Mouse (Mus musculus) heart, postnatal 25 days (tissue): ENCODE measurements around the gene Slc7a6. TPM values are rescaled to one million over a fixed set of nuclear protein-coding genes. Genes with fewer than 3 reads are reported as not detected.
A peak's percentile ranks its signal among the peaks of the same experiment; 100 is the strongest.
"Not testable (repeated sequence)": the region's sequence is repeated elsewhere in the genome, so short reads cannot be mapped to it uniquely, and the experiment has no call there.

Experiments used
- DNase-seq: peaks from one replicate; pipeline ENCODE4 v3.0.0; 2022; ENCODE audit warnings: low spot score
- intact Hi-C: fragments of 180-260 bp; cut with DNase I; formaldehyde crosslinking; loops from one replicate; pipeline ENCODE4 v1.15.1; 2025
- total RNA-seq, 2 experiments: library from RNA; stranded (reverse); gene quantifications; 2 replicates each; pipeline ENCODE4 v1.2.3; 2021

The Slc7a6 gene
- total RNA-seq, 2 experiments from 2014 or later = 12.0 to 12.2 TPM

- DNase-seq = no peak
- intact Hi-C loops = no loop called here
Measured at GRCm38 (mm10) chr8:106173566-106173965, 4.9 kb downstream of the Slc7a6 start.

GRCm38 (mm10) chr8:106176891-106177290 is 8.2 kb downstream of the Slc7a6 start:
- no peak for DNase-seq
- intact Hi-C loops = no loop called here

- intact Hi-C loops = no loop called here
- DNase-seq = no peak
Measured at GRCm38 (mm10) chr8:106177594-106177993, 8.9 kb downstream of the Slc7a6 start.

GRCm38 (mm10) chr8:106178428-106178827 is 9.8 kb downstream of the Slc7a6 start:
- intact Hi-C loops = no loop called here
- no peak for DNase-seq

GRCm38 (mm10) chr8:106185628-106186270 is 17.1 kb downstream of the Slc7a6 start:
- peak; percentile 61 for DNase-seq
- intact Hi-C loops = no loop called here

GRCm38 (mm10) chr8:106186394-106186793 is 17.7 kb downstream of the Slc7a6 start:
- no peak for DNase-seq
- intact Hi-C loops = no loop called here

- no peak for DNase-seq
- intact Hi-C loops = no loop called here
Measured at GRCm38 (mm10) chr8:106189162-106189561, 20.5 kb downstream of the Slc7a6 start.

- intact Hi-C loops = no loop called here
- no peak for DNase-seq
Measured at GRCm38 (mm10) chr8:106191639-106192038, 23.0 kb downstream of the Slc7a6 start.

- intact Hi-C loops = no loop called here
Measured at GRCm38 (mm10) chr8:106193162-106193561, 24.5 kb downstream of the Slc7a6 start.

GRCm38 (mm10) chr8:106194062-106194461 is 25.4 kb downstream of the Slc7a6 start:
- intact Hi-C loops = no loop called here
- DNase-seq = no peak

More at GRCm38 (mm10) chr8:106193162-106193561, 24.5 kb downstream of the Slc7a6 start:
- no peak for DNase-seq

- intact Hi-C loops = loop anchor here (1.0 to 5.0 kb wide), 2 partner anchors 36 to 58 kb away; no protein-coding TSS in a partner anchor
- no peak for DNase-seq
Measured at GRCm38 (mm10) chr8:106198741-106199140, 30.1 kb downstream of the Slc7a6 start.

- not testable (repeated sequence) for DNase-seq
- intact Hi-C loops = loop anchor here (1.0 to 5.0 kb wide), 2 partner anchors 37 to 59 kb away; no protein-coding TSS in a partner anchor
Measured at GRCm38 (mm10) chr8:106199596-106199995, 30.9 kb downstream of the Slc7a6 start.

- intact Hi-C loops = loop anchor here (5.0 kb wide), 1 partner anchor 68 kb away; no protein-coding TSS in a partner anchor
- no peak for DNase-seq
Measured at GRCm38 (mm10) chr8:106210035-106210731, 41.5 kb downstream of the Slc7a6 start.

GRCm38 (mm10) chr8:106210821-106211345 is 42.2 kb downstream of the Slc7a6 start, which contains the start of the genes Slc7a6os and Prmt7:
TSS of gene Slc7a6os (minus strand) at chr8:106210935.
TSS of gene Prmt7 (plus strand) at chr8:106210936.
- intact Hi-C loops = loop anchor here (5.0 kb wide), 1 partner anchor 69 kb away; no protein-coding TSS in a partner anchor
- DNase-seq = peak; percentile 89

GRCm38 (mm10) chr8:106211421-106211820 is 42.8 kb downstream of the Slc7a6 start:
- no peak for DNase-seq
- intact Hi-C loops = loop anchor here (5.0 kb wide), 1 partner anchor 69 kb away; no protein-coding TSS in a partner anchor

GRCm38 (mm10) chr8:106213959-106214358 is 45.3 kb downstream of the Slc7a6 start:
- no peak for DNase-seq
- intact Hi-C loops = loop anchor here (5.0 kb wide), 1 partner anchor 72 kb away; no protein-coding TSS in a partner anchor

- DNase-seq = no peak
- intact Hi-C loops = no loop called here
Measured at GRCm38 (mm10) chr8:106219620-106220019, 51.0 kb downstream of the Slc7a6 start.

GRCm38 (mm10) chr8:106226589-106226988 is 57.9 kb downstream of the Slc7a6 start:
- DNase-seq = no peak
- intact Hi-C loops = loop anchor here (1.0 to 5.0 kb wide), 2 partner anchors 86 to 176 kb away; no protein-coding TSS in a partner anchor

- intact Hi-C loops = no loop called here
- DNase-seq = no peak
Measured at GRCm38 (mm10) chr8:106231536-106231935, 62.9 kb downstream of the Slc7a6 start.

GRCm38 (mm10) chr8:106232751-106233150 is 64.1 kb downstream of the Slc7a6 start:
- intact Hi-C loops = no loop called here
- no peak for DNase-seq
